Mouse (Mus musculus) G1E (cell line): ENCODE data around the gene Uevld.
"Not testable (repeated sequence)": the region's sequence is repeated elsewhere in the genome, so short reads cannot be mapped to it uniquely, and the experiment has no call there.

Experiments
- CTCF ChIP-seq: IDR thresholded peaks from 2 replicates; pipeline ENCODE4 v1.5.1; 2012; ENCODE audit warnings: low read depth, low read length, inconsistent platforms, mixed read lengths
- POLR2AphosphoS5 ChIP-seq: IDR thresholded peaks from 2 replicates; pipeline ENCODE4 v1.6.1; 2012; ENCODE audit warnings: low read depth, low read length, inconsistent platforms; ENCODE audit not compliant: insufficient replicate concordance

DNA sequence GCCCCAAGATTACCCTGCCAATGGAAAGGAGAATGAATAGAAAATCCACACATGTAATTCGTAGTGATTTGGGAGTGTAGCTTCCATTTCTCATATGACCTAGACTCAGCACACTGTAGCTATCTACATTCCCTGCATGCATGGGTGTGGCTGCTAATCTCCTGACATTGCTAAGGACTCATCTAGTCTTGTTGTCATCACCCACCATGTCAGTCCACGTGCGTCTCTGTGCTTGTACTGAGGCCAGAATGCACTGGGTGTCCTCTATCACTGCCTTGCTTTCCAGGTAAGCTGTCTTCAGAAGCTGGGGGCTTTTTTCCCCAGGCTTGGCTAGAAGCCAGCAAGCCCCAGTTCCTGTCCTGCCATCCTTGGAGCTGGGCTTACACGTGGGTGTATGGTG is 31.1 kb upstream of the Uevld start:
- TF ChIP-seq CTCF, POLR2AphosphoS5: not testable (repeated sequence)
